Comparison of ENCODE assay signal across 9 mouse cellular contexts in genomic region chr13:13538585-13539300, GRCm38 (mm10). TPM values are rescaled to one million over a fixed set of nuclear protein-coding genes. Genes with fewer than 3 reads are reported as not detected.
A peak's percentile ranks its signal among the peaks of the same experiment; 100 is the strongest.
DNase-seq lines count a peak whose midpoint lies in the region; ATAC-seq and TF ChIP-seq lines count a peak whose summit lies in the region.
"Had no signal": no experiment of that assay in that cellular context is flagged by ENCODE, and none has a peak within 500 bp of the region (broad histone marks: within the 10 kb centered on the region; RNA-seq: fewer than 3 reads in every experiment).

No protein-coding gene starts in this region.

- peak; percentile 88 for ATAC-seq in granulocyte monocyte progenitor cell, adult 5-6 weeks (replicated peaks; ENCODE audit: poor library complexity, severe bottlenecking)
- ATAC-seq in kidney, embryonic 14.5 days (ENCODE audit: low FRiP score, low TSS enrichment), result peak; percentile 77
- peak; percentile 89 for ATAC-seq in megakaryocyte, adult 5-6 weeks (ENCODE audit: poor library complexity, severe bottlenecking)

- no peak overlapping the region for H3K4me3 ChIP-seq in spleen, adult 2 months (ENCODE audit: extremely low read depth, insufficient read depth, insufficient read length)
- no peak overlapping the region for H3K4me3 ChIP-seq in kidney, embryonic 14.5 days (ENCODE audit: low read length)
- H3K4me3 ChIP-seq: hindbrain, embryonic 15.5 days had no signal

- no peak for TF ChIP-seq CTCF in spleen, adult 2 months (IDR thresholded peaks at IDR 0.05; ENCODE audit: extremely low read depth, insufficient read depth, insufficient read length, insufficient replicate concordance)

- H3K36me3 ChIP-seq in spleen, adult 2 months (ENCODE audit: control insufficient read depth, insufficient read depth, low read length), result no peaks in the 10 kb centered on the region
- H3K36me3 ChIP-seq in kidney, embryonic 14.5 days (ENCODE audit: control insufficient read depth, insufficient read depth, low read length), result no peaks in the 10 kb centered on the region
- H3K36me3 ChIP-seq: hindbrain, embryonic 15.5 days had no signal

- H3K4me2 ChIP-seq in kidney, embryonic 14.5 days (replicated peaks; ENCODE audit: low read depth, low read length), result no peak overlapping the region
- H3K4me2 ChIP-seq: hindbrain, embryonic 15.5 days had no signal

- WGBS in spleen, adult 2 months, result 29% methylated on average over 4 of the region's 4 CpGs
- WGBS in kidney, embryonic 14.5 days, result 36% methylated on average over 4 of the region's 4 CpGs

- H3K9ac ChIP-seq in kidney, embryonic 14.5 days (ENCODE audit: low read depth, low read length), result no peak overlapping the region
- H3K9ac ChIP-seq: hindbrain, embryonic 15.5 days had no signal

- no peaks in the 10 kb centered on the region for H3K9me3 ChIP-seq in kidney, embryonic 14.5 days (ENCODE audit: control insufficient read depth, low read length)
- H3K9me3 ChIP-seq: hindbrain, embryonic 15.5 days had no signal

- DNase-seq in adrenal gland, adult (ENCODE audit: inconsistent age in 2 of 2, low spot score in 1 of 2), result peak; percentile 70 to 88
- DNase-seq in adrenal gland, postnatal 4 days (ENCODE audit: low spot score in 2 of 2), result no peak
- DNase-seq in spleen, adult 2 months (ENCODE audit: low read depth in 1 of 2, low spot score in 2 of 2), result no peak
- no peak for DNase-seq in spleen, adult 12 weeks (ENCODE audit: low spot score)
- no peak for DNase-seq in spleen, postnatal 4 days (ENCODE audit: low spot score in 2 of 2)

- 0 out of 2 replicates have a peak overlapping the region, but pooled peaks have one; percentile 15 for H3K27ac ChIP-seq in spleen, adult 2 months (ENCODE audit: insufficient read depth, low read length)
- no peak overlapping the region; the same call in 1 of the 2 replicates for H3K27ac ChIP-seq in kidney, embryonic 14.5 days (ENCODE audit: low read depth, low read length)
- H3K27ac ChIP-seq: hindbrain, embryonic 15.5 days had no signal

- peaks cover 15% of the 10 kb centered on the region; the same call in 1 of the 2 replicates for H3K4me1 ChIP-seq in spleen, adult 2 months (ENCODE audit: control insufficient read depth, insufficient read depth, insufficient read length)
- H3K4me1 ChIP-seq in kidney, embryonic 14.5 days (ENCODE audit: control insufficient read depth, insufficient read depth, low read length), result peaks cover 14% of the 10 kb centered on the region; the same call in 1 of the 2 replicates
- H3K4me1 ChIP-seq: hindbrain, embryonic 15.5 days had no signal

- H3K27me3 ChIP-seq in spleen, adult 2 months (ENCODE audit: control insufficient read depth, insufficient read depth, low read length), result no peaks in the 10 kb centered on the region
- no peaks in the 10 kb centered on the region for H3K27me3 ChIP-seq in kidney, embryonic 14.5 days (ENCODE audit: control insufficient read depth, insufficient read depth, low read length)
- H3K27me3 ChIP-seq: hindbrain, embryonic 15.5 days had no signal

- TF ChIP-seq POLR2A in spleen, adult 2 months (IDR thresholded peaks at IDR 0.05; ENCODE audit: low read depth, low read length), result no peak

RNA-seq across cellular contexts. Expression of gene Lyst, which starts 51.5 kb away (rescaled TPM):
- total RNA-seq in adrenal gland, postnatal 4 days (2021), result 10 to 100 TPM; 35.4 to 35.8 TPM
- polyA plus RNA-seq in spleen, adult 2 months (2012; rRNA removed), result 11.3 and 13.2 TPM in 2 replicates
- 68.7 and 69.9 TPM in 2 replicates for total RNA-seq in granulocyte monocyte progenitor cell, adult 5-6 weeks (2014; fragmentation: Nextera tagmentation)
- total RNA-seq in granulocyte monocyte progenitor cell, adult 5-6 weeks (2017), result 77.8 and 90.0 TPM in 2 replicates
- 4.1 and 6.8 TPM in 2 replicates for polyA plus RNA-seq in kidney, embryonic 14.5 days (2014; fragmentation: Nextera tagmentation; extraction: Ambion mirVana)
- 166 and 194 TPM in 2 replicates for total RNA-seq in megakaryocyte, adult 5-6 weeks (2015)
- total RNA-seq in megakaryocyte, adult 5-6 weeks (2017), result 188 and 200 TPM in 2 replicates

Comparison
In these comparisons a context has a peak if more than half of its experiments do, and no peak if none do; other contexts are left out.
1. DNase-seq: peak in adrenal gland, adult (2 of 2); none in adrenal gland, postnatal 4 days (0 of 2), spleen, adult 2 months (0 of 2), spleen, adult 12 weeks (single experiment) and spleen, postnatal 4 days (0 of 2).
2. Peak in every context shown above with its lines, with median percentiles within 50 percentile points of each other: ATAC-seq.